Mouse (Mus musculus): ENCODE data around the gene Rreb1. TPM values are rescaled to one million over a fixed set of nuclear protein-coding genes. Genes with fewer than 3 reads are reported as not detected.
A peak's percentile ranks its signal among the peaks of the same experiment; 100 is the strongest.

The Rreb1 gene
- polyA plus RNA-seq, 1 experiment from 2014 or later, result 2.6 TPM

DNA sequence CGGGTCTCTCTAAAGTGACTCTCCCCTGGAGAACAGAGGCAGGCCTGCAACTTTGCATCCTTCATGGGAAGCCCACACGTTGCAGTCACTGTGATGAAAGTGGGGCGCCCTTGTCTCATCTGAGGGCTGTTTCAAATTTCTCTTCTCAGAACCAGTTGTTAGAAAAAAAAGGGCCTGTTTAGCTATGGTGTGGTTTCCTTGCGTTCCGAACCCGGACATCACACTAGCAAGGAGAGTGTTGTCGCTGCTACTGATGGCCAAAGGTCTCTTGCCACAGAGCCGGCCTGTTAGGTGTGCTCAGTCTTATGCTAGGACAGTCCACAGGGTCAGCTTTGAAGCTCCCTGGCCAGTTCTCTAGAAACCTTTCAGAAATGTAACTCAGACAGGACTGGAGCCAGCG, 80.3 kb downstream of the Rreb1 start:
- Histone ChIP-seq H3K9me3 (replicated peaks; ENCODE audit: control insufficient read depth, low read length, poor library complexity, severe bottlenecking) (no peaks in the 10 kb centered on the region), H3K4me3 (ENCODE audit: low read depth, low read length) (peak overlapping the region; percentile 76), H3K27ac (ENCODE audit: low read length) (no peak overlapping the region), H3K9ac (ENCODE audit: low read depth, low read length) (peak overlapping the region; percentile 80), H3K4me1 (ENCODE audit: control insufficient read depth, insufficient read depth, low read length) (peaks cover 16% of the 10 kb centered on the region), H3K4me2 (ENCODE audit: low read length) (peak overlapping the region; percentile 93), H3K27me3 (ENCODE audit: control insufficient read depth, insufficient read depth, low read depth, low read length) (no peaks in the 10 kb centered on the region), H3K36me3 (ENCODE audit: control insufficient read depth, insufficient read depth, low read length) (no peaks in the 10 kb centered on the region)
- ATAC-seq, result no peak
- 37% methylated on average over 9 of the region's 9 CpGs for WGBS

DNA sequence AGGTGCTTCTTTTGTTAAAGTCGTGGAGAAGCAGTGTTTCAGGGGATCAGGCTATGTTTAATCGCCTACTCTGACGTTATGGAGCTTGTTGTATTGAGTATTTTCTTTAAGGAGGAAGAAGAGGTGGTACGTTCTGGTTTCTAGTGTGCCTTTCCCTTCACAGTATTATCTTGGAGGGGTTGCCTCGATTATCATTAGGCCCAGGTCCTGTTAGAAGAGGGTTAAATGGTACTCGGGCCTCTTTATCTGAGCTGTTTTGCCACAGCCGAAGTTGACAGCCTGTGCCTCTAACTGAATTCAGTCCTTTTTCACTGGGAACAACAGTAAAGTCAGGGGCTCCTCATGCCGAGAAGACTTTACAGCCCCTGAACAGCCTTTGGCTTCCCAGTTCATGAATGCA, 81.6 kb downstream of the Rreb1 start:
- Histone ChIP-seq H3K9me3 (replicated peaks; ENCODE audit: control insufficient read depth, low read length, poor library complexity, severe bottlenecking) (no peaks in the 10 kb centered on the region), H3K27ac (ENCODE audit: low read length) (no peak overlapping the region), H3K9ac (ENCODE audit: low read depth, low read length) (no peak overlapping the region), H3K4me3 (ENCODE audit: low read depth, low read length) (no peak overlapping the region), H3K36me3 (ENCODE audit: control insufficient read depth, insufficient read depth, low read length) (no peaks in the 10 kb centered on the region), H3K27me3 (ENCODE audit: control insufficient read depth, insufficient read depth, low read depth, low read length) (no peaks in the 10 kb centered on the region), H3K4me2 (ENCODE audit: low read length) (no peak overlapping the region), H3K4me1 (ENCODE audit: control insufficient read depth, insufficient read depth, low read length) (peaks cover 11% of the 10 kb centered on the region)
- 68% methylated on average over 8 of the region's 8 CpGs for WGBS
- ATAC-seq, result no peak

DNA sequence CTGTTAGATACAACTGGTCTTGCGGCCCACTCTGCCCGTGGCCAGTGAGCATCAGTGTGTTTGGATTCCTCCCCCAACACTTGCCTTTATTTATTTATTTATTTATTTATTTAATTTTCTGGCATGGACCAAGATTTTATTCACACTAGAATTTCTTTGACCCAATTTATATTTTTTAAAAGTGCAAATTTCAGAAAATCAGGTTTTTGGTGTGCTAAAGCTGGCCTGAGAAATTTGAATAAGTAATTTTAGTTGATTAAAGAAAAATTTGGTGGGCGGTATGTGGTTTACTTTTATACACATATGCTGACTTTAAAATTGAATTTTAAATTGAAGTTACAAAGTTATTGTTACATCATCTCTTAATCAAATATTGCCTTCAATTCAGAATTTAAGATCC, 82.0 kb downstream of the Rreb1 start:
- no peaks in the 10 kb centered on the region for H3K9me3 ChIP-seq (replicated peaks; ENCODE audit: control insufficient read depth, low read length, poor library complexity, severe bottlenecking)
- no peak overlapping the region for H3K4me2 ChIP-seq (ENCODE audit: low read length)
- no peak overlapping the region for H3K4me3 ChIP-seq (ENCODE audit: low read depth, low read length)
- H3K4me1 ChIP-seq (ENCODE audit: control insufficient read depth, insufficient read depth, low read length), result peaks cover 11% of the 10 kb centered on the region
- 88% methylated on average over 3 of the region's 3 CpGs for WGBS
- no peak for ATAC-seq
- H3K27ac ChIP-seq (ENCODE audit: low read length), result no peak overlapping the region
- no peak overlapping the region for H3K9ac ChIP-seq (ENCODE audit: low read depth, low read length)
- no peaks in the 10 kb centered on the region for H3K27me3 ChIP-seq (ENCODE audit: control insufficient read depth, insufficient read depth, low read depth, low read length)
- no peaks in the 10 kb centered on the region for H3K36me3 ChIP-seq (ENCODE audit: control insufficient read depth, insufficient read depth, low read length)

DNA sequence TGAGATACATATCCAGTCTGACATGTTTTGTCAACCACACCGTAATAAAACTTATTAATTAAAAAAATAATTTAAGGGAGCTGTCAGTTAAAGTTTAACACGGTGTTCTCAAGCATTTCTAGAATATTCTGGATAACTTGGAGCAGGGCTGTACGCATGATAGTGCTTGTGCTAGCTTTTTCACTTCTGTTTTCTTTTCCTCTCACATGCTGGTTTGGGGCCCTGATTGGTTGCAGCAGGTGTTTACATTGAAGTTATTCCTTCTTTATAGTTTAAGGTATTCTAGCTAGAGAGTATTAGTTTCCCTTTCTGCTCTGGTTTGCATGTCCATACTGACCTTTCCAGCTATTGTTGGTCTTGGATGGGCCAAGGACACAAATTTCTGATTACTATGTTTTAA, 82.6 kb downstream of the Rreb1 start:
- no peak for ATAC-seq
- H3K9ac ChIP-seq (ENCODE audit: low read depth, low read length), result no peak overlapping the region

GRCm38 (mm10) chr13:37862492-37862891, 84.3 kb downstream of the Rreb1 start:
- ATAC-seq, result no peak
- Histone ChIP-seq H3K4me1 (ENCODE audit: control insufficient read depth, insufficient read depth, low read length) (peaks cover 11% of the 10 kb centered on the region), H3K4me3 (ENCODE audit: low read depth, low read length) (no peak overlapping the region), H3K27ac (ENCODE audit: low read length) (no peak overlapping the region), H3K36me3 (ENCODE audit: control insufficient read depth, insufficient read depth, low read length) (no peaks in the 10 kb centered on the region), H3K4me2 (ENCODE audit: low read length) (no peak overlapping the region), H3K9ac (ENCODE audit: low read depth, low read length) (no peak overlapping the region), H3K27me3 (ENCODE audit: control insufficient read depth, insufficient read depth, low read depth, low read length) (no peaks in the 10 kb centered on the region), H3K9me3 (replicated peaks; ENCODE audit: control insufficient read depth, low read length, poor library complexity, severe bottlenecking) (no peaks in the 10 kb centered on the region)
- WGBS, result 11% methylated on average over 6 of the region's 6 CpGs

More for the DNA sequence above, 82.6 kb downstream of the Rreb1 start:
- H3K9me3 ChIP-seq (replicated peaks; ENCODE audit: control insufficient read depth, low read length, poor library complexity, severe bottlenecking), result no peaks in the 10 kb centered on the region
- no peaks in the 10 kb centered on the region for H3K36me3 ChIP-seq (ENCODE audit: control insufficient read depth, insufficient read depth, low read length)
- H3K4me1 ChIP-seq (ENCODE audit: control insufficient read depth, insufficient read depth, low read length), result peaks cover 11% of the 10 kb centered on the region
- H3K27me3 ChIP-seq (ENCODE audit: control insufficient read depth, insufficient read depth, low read depth, low read length), result no peaks in the 10 kb centered on the region
- H3K4me2 ChIP-seq (ENCODE audit: low read length), result no peak overlapping the region
- no peak overlapping the region for H3K4me3 ChIP-seq (ENCODE audit: low read depth, low read length)
- 92% methylated on average over 3 of the region's 3 CpGs for WGBS
- H3K27ac ChIP-seq (ENCODE audit: low read length), result no peak overlapping the region

- Histone ChIP-seq H3K9me3 (replicated peaks; ENCODE audit: control insufficient read depth, low read length, poor library complexity, severe bottlenecking) (no peaks in the 10 kb centered on the region), H3K4me2 (ENCODE audit: low read length) (no peak overlapping the region), H3K4me1 (ENCODE audit: control insufficient read depth, insufficient read depth, low read length) (peaks cover 5% of the 10 kb centered on the region; the same call in 1 of the 2 replicates), H3K9ac (ENCODE audit: low read depth, low read length) (no peak overlapping the region), H3K27ac (ENCODE audit: low read length) (no peak overlapping the region), H3K36me3 (ENCODE audit: control insufficient read depth, insufficient read depth, low read length) (no peaks in the 10 kb centered on the region), H3K4me3 (ENCODE audit: low read depth, low read length) (no peak overlapping the region), H3K27me3 (ENCODE audit: control insufficient read depth, insufficient read depth, low read depth, low read length) (no peaks in the 10 kb centered on the region)
- ATAC-seq, result no peak
- 93% methylated on average over 5 of the region's 5 CpGs for WGBS
Measured at GRCm38 (mm10) chr13:37863643-37864042, 85.4 kb downstream of the Rreb1 start.

DNA sequence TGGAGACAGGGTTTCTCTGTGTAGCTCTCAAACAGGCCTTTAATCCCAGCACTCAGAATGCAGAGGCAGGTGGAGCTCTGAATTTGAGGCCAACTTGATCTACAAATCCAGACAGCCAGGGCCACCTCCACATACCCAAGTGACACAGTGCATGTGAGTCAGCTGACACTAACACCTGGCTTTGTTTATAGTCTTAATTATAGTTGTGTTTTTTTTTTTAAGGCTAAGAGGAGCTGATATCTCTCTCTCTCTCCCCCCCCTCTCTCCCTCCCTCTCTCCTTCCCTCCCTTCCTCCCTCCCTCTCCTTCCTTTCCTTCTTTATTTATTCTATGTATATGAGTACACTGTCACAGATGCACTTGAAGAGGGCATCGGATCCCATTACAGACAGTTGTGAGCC, 86.5 kb downstream of the Rreb1 start:
- ATAC-seq, result no peak
- Histone ChIP-seq H3K27ac (ENCODE audit: low read length) (no peak overlapping the region), H3K36me3 (ENCODE audit: control insufficient read depth, insufficient read depth, low read length) (no peaks in the 10 kb centered on the region), H3K4me3 (ENCODE audit: low read depth, low read length) (no peak overlapping the region), H3K4me2 (ENCODE audit: low read length) (no peak overlapping the region), H3K4me1 (ENCODE audit: control insufficient read depth, insufficient read depth, low read length) (peaks cover 5% of the 10 kb centered on the region; the same call in 1 of the 2 replicates), H3K9ac (ENCODE audit: low read depth, low read length) (no peak overlapping the region), H3K9me3 (replicated peaks; ENCODE audit: control insufficient read depth, low read length, poor library complexity, severe bottlenecking) (no peaks in the 10 kb centered on the region), H3K27me3 (ENCODE audit: control insufficient read depth, insufficient read depth, low read depth, low read length) (no peaks in the 10 kb centered on the region)
- WGBS, result 91% methylated on average over 1 of the region's 1 CpGs

DNA sequence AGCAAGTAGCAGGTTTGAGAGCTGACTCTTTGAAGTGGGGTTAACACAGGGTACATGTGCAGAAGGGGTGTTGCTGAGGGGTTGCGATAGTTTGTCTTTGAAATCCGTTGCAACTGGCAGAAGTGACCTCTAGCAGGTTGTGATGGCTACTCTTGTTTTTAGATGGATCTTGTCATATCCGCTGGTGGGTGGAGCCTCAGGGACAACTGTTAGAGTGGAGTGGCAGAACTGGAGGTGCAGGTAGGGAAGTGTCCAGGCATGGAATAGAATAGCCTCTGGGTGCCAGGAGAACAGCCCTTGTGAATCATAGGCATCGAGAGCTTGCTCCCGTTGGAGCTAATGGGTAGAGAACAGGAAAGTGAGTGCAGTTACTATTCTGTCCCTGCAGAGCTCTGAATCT, 88.1 kb downstream of the Rreb1 start:
- H3K4me3 ChIP-seq (ENCODE audit: low read depth, low read length), result no peak overlapping the region
- no peaks in the 10 kb centered on the region for H3K36me3 ChIP-seq (ENCODE audit: control insufficient read depth, insufficient read depth, low read length)
- no peak overlapping the region for H3K27ac ChIP-seq (ENCODE audit: low read length)
- no peak for ATAC-seq
- no peak overlapping the region for H3K9ac ChIP-seq (ENCODE audit: low read depth, low read length)
- peaks cover 5% of the 10 kb centered on the region; the same call in 1 of the 2 replicates for H3K4me1 ChIP-seq (ENCODE audit: control insufficient read depth, insufficient read depth, low read length)
- no peak overlapping the region for H3K4me2 ChIP-seq (ENCODE audit: low read length)
- no peaks in the 10 kb centered on the region for H3K27me3 ChIP-seq (ENCODE audit: control insufficient read depth, insufficient read depth, low read depth, low read length)
- WGBS, result 73% methylated on average over 5 of the region's 5 CpGs
- no peaks in the 10 kb centered on the region for H3K9me3 ChIP-seq (replicated peaks; ENCODE audit: control insufficient read depth, low read length, poor library complexity, severe bottlenecking)

DNA sequence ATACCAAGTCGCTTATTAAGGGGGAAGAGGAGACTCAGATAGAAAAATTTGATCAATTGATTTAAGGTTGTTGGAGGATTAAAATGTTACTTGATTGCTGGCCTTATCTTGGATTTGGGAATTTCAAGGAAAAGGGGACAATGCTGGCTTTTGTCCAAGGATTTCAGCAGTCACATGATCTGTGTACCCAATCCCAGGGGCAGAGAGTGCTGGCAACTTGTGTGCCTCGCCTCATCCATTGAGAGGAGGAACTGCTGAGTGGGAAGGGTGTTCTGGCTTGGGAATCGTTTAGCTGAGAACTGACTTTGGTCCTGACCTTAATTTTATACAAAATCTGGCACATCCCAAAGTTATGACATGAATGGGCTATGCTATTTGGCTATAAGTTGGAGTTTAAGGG, 88.6 kb downstream of the Rreb1 start:
- Histone ChIP-seq H3K27ac (ENCODE audit: low read length) (no peak overlapping the region), H3K36me3 (ENCODE audit: control insufficient read depth, insufficient read depth, low read length) (no peaks in the 10 kb centered on the region), H3K4me2 (ENCODE audit: low read length) (no peak overlapping the region), H3K9me3 (replicated peaks; ENCODE audit: control insufficient read depth, low read length, poor library complexity, severe bottlenecking) (no peaks in the 10 kb centered on the region), H3K4me1 (ENCODE audit: control insufficient read depth, insufficient read depth, low read length) (peaks cover 5% of the 10 kb centered on the region; the same call in 1 of the 2 replicates), H3K9ac (ENCODE audit: low read depth, low read length) (no peak overlapping the region), H3K27me3 (ENCODE audit: control insufficient read depth, insufficient read depth, low read depth, low read length) (no peaks in the 10 kb centered on the region), H3K4me3 (ENCODE audit: low read depth, low read length) (no peak overlapping the region)
- ATAC-seq, result no peak
- 35% methylated on average over 3 of the region's 3 CpGs for WGBS
